Mouse (Mus musculus): ENCODE data around the gene Usf1.

DNA sequence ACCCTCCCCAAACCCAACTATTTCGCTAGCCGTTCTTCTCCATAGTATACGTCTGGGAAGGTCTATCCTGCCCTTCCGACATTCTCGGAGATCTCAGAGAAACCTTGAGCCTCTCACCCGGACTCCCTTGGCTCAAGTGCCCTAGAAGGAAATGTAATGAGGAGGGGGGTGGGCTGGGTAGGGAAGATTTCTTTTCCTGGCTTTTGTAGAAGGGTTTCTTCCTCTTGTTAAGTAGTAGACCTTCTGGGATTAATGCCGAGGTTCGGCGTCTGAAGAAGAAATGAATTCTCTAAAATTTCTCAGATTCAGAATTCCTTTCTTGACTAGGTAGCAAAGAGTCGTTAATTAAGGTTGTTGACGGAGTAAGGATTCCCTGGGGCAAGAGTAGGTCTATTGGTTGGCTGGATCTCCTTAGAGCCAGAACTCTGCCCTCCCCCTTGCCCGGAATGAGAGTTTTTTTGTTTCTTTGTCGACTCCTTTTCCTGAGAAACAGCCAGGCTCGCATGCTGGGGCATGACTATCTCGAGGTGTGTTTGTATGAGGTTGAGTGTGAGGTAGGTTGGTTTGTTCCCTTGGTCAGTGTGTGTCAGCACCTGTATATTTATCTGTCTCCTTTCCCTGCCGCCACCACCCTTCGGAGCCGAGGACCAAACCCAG, 27.0 kb downstream of the Usf1 start:
- TF ChIP-seq CTCF (IDR thresholded peaks at IDR 0.05; ENCODE audit: extremely low read depth, insufficient read depth, low read length) (no peak), POLR2A (IDR thresholded peaks at IDR 0.05; ENCODE audit: extremely low read depth, insufficient read depth, low read length) (no peak)
